Mouse (Mus musculus) myocyte (in vitro differentiated cells): ENCODE data around the gene Kdelc1.

ENCODE experiments used
- CEBPB ChIP-seq: IDR thresholded peaks from 2 replicates; pipeline ENCODE4 v1.6.1; 2011; ENCODE audit warnings: mild to moderate bottlenecking, moderate library complexity; ENCODE audit not compliant: poor library complexity, insufficient read depth, severe bottlenecking
- MAX ChIP-seq: IDR thresholded peaks from one replicate; pipeline ENCODE4 v1.6.1; 2011; ENCODE audit warnings: low read depth, mild to moderate bottlenecking, control low read depth
- POLR2A ChIP-seq: IDR thresholded peaks from one replicate; pipeline ENCODE4 v1.6.1; 2011; ENCODE audit warnings: low read depth, mild to moderate bottlenecking, control low read depth, moderate library complexity; ENCODE audit not compliant: insufficient read length

GRCm38 (mm10) chr1:44119201-44120073 lies 829 bp upstream of the Kdelc1 start:
- TF ChIP-seq MAX (no peak), POLR2A (peak; percentile 79), CEBPB (no peak)
